Mouse (Mus musculus) megakaryocyte, embryonic 14.5 days (primary cell): Measurements from ENCODE around the gene Msl2.

Experiments used
- FLI1 ChIP-seq: IDR thresholded peaks from 2 replicates; pipeline ENCODE4 v1.6.1; 2012; ENCODE audit warnings: low read length, inconsistent platforms, mixed read lengths
- GATA1 ChIP-seq: IDR thresholded peaks from 3 replicates; pipeline ENCODE4 v1.6.1; 2012; ENCODE audit warnings: mixed read lengths, low read length, inconsistent platforms, borderline replicate concordance

DNA sequence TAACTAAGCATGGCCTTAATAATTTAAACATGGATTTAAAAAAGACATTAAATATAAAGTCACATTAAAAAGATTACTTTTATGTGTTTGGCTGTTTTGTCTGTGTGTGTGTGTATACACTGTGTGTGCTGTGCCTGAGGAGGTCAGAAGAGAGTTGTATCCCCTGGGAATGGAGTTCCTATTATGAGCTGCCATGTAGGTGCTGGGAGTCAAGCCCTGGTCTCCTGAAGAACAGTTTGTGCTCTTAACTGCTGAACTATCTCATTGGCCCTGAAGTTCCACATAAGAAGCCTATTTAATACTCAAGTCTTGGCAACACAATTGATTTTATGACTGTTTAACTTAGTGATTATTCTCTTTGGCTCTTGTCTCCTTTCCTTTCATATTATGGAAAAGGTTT is 3.6 kb downstream of the Msl2 start:
- no peak for TF ChIP-seq GATA1
- no peak for TF ChIP-seq FLI1
